Mouse (Mus musculus): Measurements from ENCODE around the gene Cep170.
A peak's percentile ranks its signal among the peaks of the same experiment; 100 is the strongest.

The Cep170 gene

GRCm38 (mm10) chr1:176749708-176750107, 64.2 kb downstream of the Cep170 start:
- DNase-seq (ENCODE audit: low read depth, low spot score) = no peak

- DNase-seq (ENCODE audit: low read depth, low spot score) = no peak
Observed at GRCm38 (mm10) chr1:176732834-176733233, 81.0 kb downstream of the Cep170 start.

- DNase-seq (ENCODE audit: low read depth, low spot score) = no peak
Observed at GRCm38 (mm10) chr1:176730528-176730927, 83.3 kb downstream of the Cep170 start.

- DNase-seq (ENCODE audit: low read depth, low spot score) = no peak
Observed at GRCm38 (mm10) chr1:176727372-176727771, 86.5 kb downstream of the Cep170 start.

GRCm38 (mm10) chr1:176724771-176725170, 89.1 kb downstream of the Cep170 start:
- DNase-seq (ENCODE audit: low read depth, low spot score) = peak; percentile 9

GRCm38 (mm10) chr1:176723858-176724713, 89.8 kb downstream of the Cep170 start:
- DNase-seq (ENCODE audit: low read depth, low spot score) = peak; percentile 16

- no peak for DNase-seq (ENCODE audit: low read depth, low spot score)
Observed at GRCm38 (mm10) chr1:176712436-176712835, 101.4 kb downstream of the Cep170 start.

GRCm38 (mm10) chr1:176700226-176700625, 113.6 kb downstream of the Cep170 start:
- no peak for DNase-seq (ENCODE audit: low read depth, low spot score)

GRCm38 (mm10) chr1:176699793-176700192, 114.1 kb downstream of the Cep170 start:
- DNase-seq (ENCODE audit: low read depth, low spot score) = no peak

GRCm38 (mm10) chr1:176698647-176699046, 115.2 kb downstream of the Cep170 start:
- no peak for DNase-seq (ENCODE audit: low read depth, low spot score)

- DNase-seq (ENCODE audit: low read depth, low spot score) = no peak
Observed at GRCm38 (mm10) chr1:176697091-176697490, 116.8 kb downstream of the Cep170 start.

GRCm38 (mm10) chr1:176691101-176691500, 122.8 kb downstream of the Cep170 start:
- DNase-seq (ENCODE audit: low read depth, low spot score) = no peak

- DNase-seq (ENCODE audit: low read depth, low spot score) = no peak
Observed at GRCm38 (mm10) chr1:176688251-176688880, 125.5 kb downstream of the Cep170 start.
